Mouse (Mus musculus) liver, embryonic 11.5 days (tissue): ENCODE measurements around the gene Kdm2a. TPM values are rescaled to one million over a fixed set of nuclear protein-coding genes. Genes with fewer than 3 reads are reported as not detected.
A peak's percentile ranks its signal among the peaks of the same experiment; 100 is the strongest.

Experiments
- ATAC-seq: fragments of 200-750 bp; cut with Nextera tagmentation; replicated peaks from 2 replicates; pipeline ENCODE4 v1.8.0; 2017; ENCODE audit warnings: moderate number of reproducible peaks, mild to moderate bottlenecking, moderate TSS enrichment, moderate library complexity; ENCODE audit not compliant: low FRiP score
- DNase-seq: peaks from one replicate; pipeline ENCODE4 v3.0.0-alpha.2; 2017; ENCODE audit warnings: low spot score
- H3K27ac ChIP-seq: fragments of 300-500 bp; sonication (generic); 2 replicates; pipeline ENCODE4 v1.5.1; 2014; ENCODE audit warnings: mild to moderate bottlenecking, low read depth, low read length, control low read depth
- H3K27me3 ChIP-seq: fragments of 300-500 bp; sonication (generic); replicated peaks from 2 replicates; pipeline ENCODE4 v1.6.1; 2014; ENCODE audit warnings: low read length, mixed read lengths; ENCODE audit not compliant: control insufficient read depth, insufficient read depth
- H3K36me3 ChIP-seq: fragments of 300-500 bp; sonication (generic); 2 replicates; pipeline ENCODE4 v1.6.1; 2014; ENCODE audit warnings: mild to moderate bottlenecking, low read length, moderate library complexity, mixed read lengths; ENCODE audit not compliant: control insufficient read depth, insufficient read depth
- H3K4me1 ChIP-seq: fragments of 300-500 bp; sonication (generic); replicated peaks from 2 replicates; pipeline ENCODE4 v1.6.1; 2014; ENCODE audit warnings: low read length, mixed read lengths; ENCODE audit not compliant: control insufficient read depth, insufficient read depth
- H3K4me2 ChIP-seq: fragments of 300-500 bp; sonication (generic); 2 replicates; pipeline ENCODE4 v1.6.1; 2014; ENCODE audit warnings: mild to moderate bottlenecking, control low read depth, moderate library complexity
- H3K4me3 ChIP-seq: fragments of 300-500 bp; sonication (generic); 2 replicates; pipeline ENCODE4 v1.5.1; 2014; ENCODE audit warnings: low read depth, low read length, control low read depth
- H3K9ac ChIP-seq: fragments of 300-500 bp; sonication (generic); 2 replicates; pipeline ENCODE4 v1.6.1; 2014; ENCODE audit warnings: low read depth, low read length, control low read depth
- H3K9me3 ChIP-seq: fragments of 300-500 bp; sonication (generic); 2 replicates; pipeline ENCODE4 v1.6.1; 2016; ENCODE audit warnings: low read length, inconsistent platforms, mixed read lengths; ENCODE audit not compliant: control insufficient read depth
- WGBS: fragments of 180-500 bp; shearing (Covaris S2); extraction: QIAGEN DNeasy Blood & Tissue Kit; methylation state at CpG from one replicate; pipeline ENCODE4 v1.1.7; 2014; 5-methylcytosine and 5-hydroxymethylcytosine counted together
- polyA plus RNA-seq: library from polyadenylated mRNA; unstranded; fragments of >200 nt; fragmentation: Nextera tagmentation; extraction: Ambion mirVana; gene quantifications from 2 replicates; pipeline ENCODE4 v1.2.1, GENCODE M21; 2014

The Kdm2a gene
- polyA plus RNA-seq = 39.8 and 40.2 TPM in 2 replicates

GRCm38 (mm10) chr19:4397798-4398629 lies at the start of gene Kdm2a:
Gene Kdm2a (minus strand): TSS chr19:4398285.
- peak within 1 kb of the TSS; percentile 99 for H3K4me2 ChIP-seq
- peak; percentile 78 for DNase-seq
- H3K9me3 ChIP-seq = no peaks in the 10 kb centered on the region
- peak within 1 kb of the TSS; percentile 88 for H3K9ac ChIP-seq
- peak within 1 kb of the TSS; percentile 87 for H3K27ac ChIP-seq
- 2% methylated on average over 81 of the region's 82 CpGs for WGBS
- peaks cover 3% of the 10 kb centered on the region; the same call in 1 of the 2 replicates for H3K36me3 ChIP-seq
- H3K4me3 ChIP-seq = peak within 1 kb of the TSS; percentile 80
- H3K27me3 ChIP-seq = no peaks in the 10 kb centered on the region
- peak; percentile 10 for ATAC-seq
- peaks cover 19% of the 10 kb centered on the region for H3K4me1 ChIP-seq

- Histone ChIP-seq H3K4me3 (no peak overlapping the region), H3K4me1 (no peaks in the 10 kb centered on the region), H3K4me2 (no peak overlapping the region), H3K27ac (no peak overlapping the region), H3K9ac (no peak overlapping the region), H3K9me3 (no peaks in the 10 kb centered on the region), H3K36me3 (no peaks in the 10 kb centered on the region), H3K27me3 (no peaks in the 10 kb centered on the region)
- ATAC-seq = no peak
- WGBS = 86% methylated on average over 9 of the region's 9 CpGs
- DNase-seq = no peak
These were observed 49.4 kb upstream of the Kdm2a start for GRCm38 (mm10) chr19:4447445-4447844.

- no peaks in the 10 kb centered on the region for H3K27me3 ChIP-seq
- H3K4me2 ChIP-seq = no peak overlapping the region
- no peak for DNase-seq
- H3K4me3 ChIP-seq = no peak overlapping the region
- no peaks in the 10 kb centered on the region for H3K36me3 ChIP-seq
- H3K9me3 ChIP-seq = no peaks in the 10 kb centered on the region
- H3K9ac ChIP-seq = no peak overlapping the region
- H3K27ac ChIP-seq = no peak overlapping the region
- ATAC-seq = no peak
- 82% methylated on average over 8 of the region's 8 CpGs for WGBS
- H3K4me1 ChIP-seq = peaks cover 4% of the 10 kb centered on the region; the same call in 1 of the 2 replicates
These were observed 48.8 kb upstream of the Kdm2a start for GRCm38 (mm10) chr19:4446661-4447420.

GRCm38 (mm10) chr19:4442408-4442807 lies 44.3 kb upstream of the Kdm2a start:
- peak overlapping the region; percentile 15; the same call in 1 of the 2 replicates for H3K27ac ChIP-seq

GRCm38 (mm10) chr19:4441621-4442161 lies 43.6 kb upstream of the Kdm2a start:
- no peak overlapping the region for H3K4me3 ChIP-seq
- DNase-seq = no peak
- 0 out of 2 replicates have a peak, but pooled peaks have one; percentile 46 for ATAC-seq
- no peaks in the 10 kb centered on the region for H3K9me3 ChIP-seq
- no peak overlapping the region for H3K9ac ChIP-seq
- no peak overlapping the region; the same call in 1 of the 2 replicates for H3K27ac ChIP-seq
- H3K36me3 ChIP-seq = no peaks in the 10 kb centered on the region
- H3K4me1 ChIP-seq = peaks cover 11% of the 10 kb centered on the region; the same call in 1 of the 2 replicates
- peaks cover 29% of the 10 kb centered on the region for H3K27me3 ChIP-seq
- WGBS = 44% methylated on average over 10 of the region's 10 CpGs
- H3K4me2 ChIP-seq = peak overlapping the region; percentile 23; the same call in 1 of the 2 replicates

More at GRCm38 (mm10) chr19:4442408-4442807, 44.3 kb upstream of the Kdm2a start:
- 5% methylated on average over 3 of the region's 3 CpGs for WGBS
- no peak overlapping the region for H3K4me3 ChIP-seq
- no peaks in the 10 kb centered on the region for H3K36me3 ChIP-seq
- no peaks in the 10 kb centered on the region for H3K9me3 ChIP-seq
- H3K9ac ChIP-seq = no peak overlapping the region
- peaks cover 11% of the 10 kb centered on the region; the same call in 1 of the 2 replicates for H3K4me1 ChIP-seq
- DNase-seq = peak; percentile 63
- no peak for ATAC-seq
- no peak overlapping the region for H3K4me2 ChIP-seq
- peaks cover 29% of the 10 kb centered on the region for H3K27me3 ChIP-seq

GRCm38 (mm10) chr19:4441090-4441591 lies 43.1 kb upstream of the Kdm2a start:
- ATAC-seq = no peak
- Histone ChIP-seq H3K9ac (no peak overlapping the region), H3K4me2 (no peak overlapping the region), H3K36me3 (no peaks in the 10 kb centered on the region), H3K4me3 (no peak overlapping the region), H3K27ac (no peak overlapping the region), H3K4me1 (peaks cover 11% of the 10 kb centered on the region; the same call in 1 of the 2 replicates), H3K27me3 (peaks cover 29% of the 10 kb centered on the region), H3K9me3 (no peaks in the 10 kb centered on the region)
- DNase-seq = no peak
- WGBS = 22% methylated on average over 6 of the region's 6 CpGs

- peak overlapping the region; percentile 61; the same call in 1 of the 2 replicates for H3K4me3 ChIP-seq
- ATAC-seq (no peak), DNase-seq (no peak)
- peaks cover 11% of the 10 kb centered on the region; the same call in 1 of the 2 replicates for H3K4me1 ChIP-seq
- H3K9ac ChIP-seq = no peak overlapping the region
- H3K36me3 ChIP-seq = no peaks in the 10 kb centered on the region
- 10% methylated on average over 8 of the region's 8 CpGs for WGBS
- H3K4me2 ChIP-seq = peak overlapping the region; percentile 68
- no peak overlapping the region for H3K27ac ChIP-seq
- H3K9me3 ChIP-seq = no peaks in the 10 kb centered on the region
- H3K27me3 ChIP-seq = peaks cover 29% of the 10 kb centered on the region
These were observed 42.1 kb upstream of the Kdm2a start for GRCm38 (mm10) chr19:4440222-4440621.
